Mouse (Mus musculus): Measurements from ENCODE around the gene Ccdc84. TPM values are rescaled to one million over a fixed set of nuclear protein-coding genes. Genes with fewer than 3 reads are reported as not detected.

Gene Ccdc84
- total RNA-seq (2023) = 35.9 TPM

DNA sequence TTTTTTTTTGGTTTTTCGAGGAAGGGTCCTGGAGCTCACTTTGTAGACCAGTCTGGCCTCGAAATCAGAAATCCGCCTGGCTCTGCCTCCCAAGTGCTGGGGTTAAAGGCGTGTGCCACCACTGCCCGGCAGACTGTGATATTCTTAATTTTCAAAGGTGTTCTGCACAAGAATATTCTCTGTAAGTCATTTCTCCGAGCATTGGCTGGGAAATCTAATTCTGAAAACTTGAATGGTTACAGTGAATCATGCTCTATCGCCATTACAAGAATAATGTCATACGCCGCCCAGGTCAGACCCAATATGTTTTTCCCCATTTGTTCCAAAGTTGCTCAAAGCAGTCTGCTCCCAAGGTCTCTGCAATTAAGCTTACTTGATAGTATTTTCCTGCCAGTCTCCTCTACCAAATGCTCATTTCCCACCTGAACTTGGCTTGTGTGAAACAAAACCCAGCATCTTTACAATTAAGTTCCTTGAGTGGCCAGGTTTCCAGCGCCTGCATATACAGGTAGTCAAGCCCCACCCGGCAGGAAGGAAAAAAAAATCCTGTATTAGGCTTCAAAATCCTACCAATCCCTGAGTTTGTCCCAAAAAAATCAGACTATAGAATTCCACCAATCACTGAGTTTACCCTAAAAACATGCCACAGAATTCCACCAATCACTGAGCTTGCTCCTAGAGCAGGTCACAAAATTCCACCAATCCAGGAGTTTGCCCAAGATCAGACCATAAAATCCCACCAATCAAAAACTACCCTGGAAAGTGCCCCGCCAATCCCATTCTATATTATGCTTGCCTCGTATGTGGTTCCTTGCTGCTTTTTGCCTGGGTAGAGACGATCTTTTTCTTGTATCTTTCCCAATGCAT is at the start of gene Ccdc84:
Gene Ccdc84 (minus strand): TSS at position 51 of the 867 bp plus-strand sequence.

DNA sequence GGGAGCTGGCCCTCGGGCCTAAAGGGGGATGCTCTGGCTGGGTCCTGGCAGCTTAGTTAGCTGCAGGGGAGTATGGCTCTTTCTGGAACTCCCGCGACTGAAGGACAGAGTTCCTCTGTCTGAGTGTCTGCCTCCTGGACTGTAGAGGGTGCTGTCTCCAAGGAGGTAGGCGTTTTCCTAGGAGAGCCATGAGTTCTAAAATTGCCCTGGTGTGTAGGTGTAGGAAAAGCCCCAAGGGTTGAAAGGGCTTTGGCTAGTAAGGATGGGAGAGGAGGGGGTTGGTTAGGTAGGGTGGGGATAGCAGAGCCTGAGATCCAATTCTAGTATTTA is 36.5 kb upstream of the Ccdc84 start, which contains the start of gene Upk2:
Gene Upk2 (minus strand): TSS at position 86 of the 330 bp plus-strand sequence.

DNA sequence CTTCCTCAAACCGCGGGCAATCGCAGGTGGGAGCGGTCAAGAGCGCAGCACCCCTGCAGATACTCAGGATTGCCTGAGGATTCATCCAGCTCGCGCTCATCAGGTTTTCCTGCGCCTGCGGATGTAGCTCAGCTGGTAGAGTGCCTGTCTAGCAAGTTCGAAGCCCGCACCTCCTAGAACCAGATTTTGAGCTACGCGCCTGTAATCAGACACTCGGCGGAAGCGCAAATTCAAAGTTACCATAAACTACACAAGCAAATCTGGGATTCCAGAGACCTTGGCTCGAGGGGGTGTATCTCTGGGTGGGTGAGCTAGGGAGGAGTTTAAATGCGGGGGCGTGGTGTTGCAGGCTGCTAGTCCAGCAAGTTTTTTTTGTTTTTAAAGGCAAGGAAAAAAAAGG is 22.6 kb upstream of the Ccdc84 start, which contains the start of gene Foxr1:
Gene Foxr1 (minus strand): TSS at position 176 of the 400 bp plus-strand sequence.

DNA sequence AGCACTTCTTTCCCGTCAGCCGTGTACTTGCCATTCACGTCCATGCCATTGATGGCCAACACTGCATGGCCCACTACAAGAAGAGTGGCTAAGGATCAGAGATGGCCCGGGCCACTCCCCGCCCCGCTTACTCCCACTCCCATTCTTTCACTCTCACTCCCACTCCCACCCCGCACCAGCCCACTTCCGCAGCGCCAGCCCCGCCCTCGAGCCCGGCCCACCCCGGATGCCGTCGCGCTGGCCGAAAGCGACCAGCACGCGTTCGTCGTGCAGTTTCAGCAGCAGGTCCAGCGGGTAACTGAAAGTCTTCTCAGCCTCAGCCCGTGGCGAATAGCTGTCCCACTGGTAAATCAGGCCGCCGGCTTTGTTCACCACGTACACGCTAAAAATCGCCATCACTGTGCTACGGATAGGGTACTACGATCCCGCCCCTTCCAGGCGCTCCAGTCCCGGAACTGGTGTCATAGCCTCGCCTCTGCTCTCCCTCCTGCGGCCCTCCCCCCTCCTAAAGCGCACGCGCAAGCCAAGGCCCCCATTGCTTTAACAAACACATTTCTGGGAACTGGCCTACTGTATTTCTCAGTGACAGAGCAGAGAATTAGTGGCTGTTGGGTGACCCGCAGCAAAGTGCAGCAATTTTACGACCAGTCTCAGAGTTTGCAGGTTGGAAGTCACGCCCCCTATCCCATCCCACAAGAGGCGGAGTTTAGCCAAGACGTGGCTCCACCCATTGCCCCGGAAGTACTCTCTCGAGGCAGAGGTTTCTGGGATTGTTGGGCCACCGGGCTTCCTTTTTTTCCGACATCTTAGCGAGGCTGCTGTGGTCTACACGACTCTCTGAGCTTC is 11.2 kb downstream of the Ccdc84 start, which contains the start of the genes Rps25 and Trappc4:
Gene Rps25 (plus strand): TSS at position 234 of the 846 bp plus-strand sequence.
Gene Trappc4 (minus strand): TSS at position 695 of the 846 bp plus-strand sequence.

DNA sequence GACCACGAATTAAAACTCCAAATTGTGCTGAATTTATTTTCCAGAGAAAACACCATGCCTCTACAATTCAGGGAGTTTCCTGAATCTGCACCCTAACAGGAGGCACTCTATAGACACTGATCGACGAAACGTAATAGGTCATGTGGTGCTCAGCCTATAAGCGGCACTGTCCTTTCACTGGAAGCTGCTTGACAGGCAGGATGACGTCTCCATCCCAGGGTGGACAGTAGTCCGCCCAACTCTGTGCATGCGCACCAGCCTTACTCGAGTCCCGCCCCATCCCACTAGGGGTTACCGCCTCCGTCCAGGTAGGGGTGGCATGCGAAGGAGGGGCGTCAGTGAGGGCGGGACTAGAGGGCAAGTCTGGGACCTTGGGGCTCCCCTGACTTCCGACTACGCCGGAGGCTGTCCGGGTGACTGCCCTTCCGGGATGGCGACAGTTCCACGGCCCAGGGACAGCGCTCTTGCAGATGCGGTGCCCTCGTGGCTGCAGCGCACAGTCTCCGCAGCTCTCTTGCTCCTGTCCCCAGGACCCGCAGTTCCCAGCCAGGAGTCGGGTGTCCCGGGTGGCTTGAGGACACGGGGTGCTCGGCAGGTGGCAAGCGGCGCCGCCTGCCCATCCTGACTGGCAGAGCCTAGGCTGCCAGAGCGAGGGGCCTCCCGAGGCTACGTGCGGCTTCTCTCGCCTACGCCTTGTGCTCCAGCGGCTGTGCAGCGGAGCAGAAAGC is 21.5 kb downstream of the Ccdc84 start, which contains the start of gene Slc37a4:
Gene Slc37a4 (plus strand): TSS at position 169 of the 728 bp plus-strand sequence.

DNA sequence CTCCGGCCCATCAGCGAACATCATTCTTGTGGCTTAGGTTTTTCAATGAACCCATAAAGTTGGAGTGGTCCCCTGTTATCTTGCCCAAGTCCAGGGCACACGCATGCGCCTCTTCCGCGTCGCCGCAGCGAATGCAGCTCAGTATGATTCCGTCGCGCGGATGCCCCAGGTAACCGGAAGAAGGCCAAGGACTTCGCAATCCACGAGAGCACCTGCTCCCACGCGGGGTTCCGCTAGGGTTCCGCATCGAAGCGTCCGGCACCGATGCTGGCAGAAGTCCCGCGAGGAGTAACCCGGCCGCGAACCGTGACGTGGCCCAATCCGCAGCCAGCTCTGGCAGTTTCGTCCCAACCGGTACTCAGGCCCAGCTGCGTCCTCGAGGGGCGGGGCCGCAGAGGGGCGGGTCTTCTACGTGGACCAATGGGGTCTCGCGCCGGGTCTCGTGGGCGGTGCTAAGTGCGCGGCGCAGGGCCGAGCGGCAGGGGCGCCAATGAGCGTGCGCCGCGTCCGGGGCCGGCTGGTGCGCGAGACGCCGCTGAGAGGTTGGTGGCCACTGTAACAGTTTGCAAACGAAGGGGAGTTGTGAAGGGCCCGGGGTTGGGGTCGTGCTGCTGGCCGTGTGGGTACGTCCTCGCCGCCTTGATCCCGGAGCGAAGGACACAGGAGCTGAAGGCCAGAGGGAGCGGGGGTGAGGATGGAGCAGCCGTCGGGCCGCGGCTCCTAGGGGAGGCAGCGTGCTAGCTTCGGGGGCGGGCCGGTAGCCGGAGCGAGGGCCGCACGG is 39.1 kb downstream of the Ccdc84 start, which contains the start of gene Hyou1:
Gene Hyou1 (plus strand): TSS at position 437 of the 781 bp plus-strand sequence.

DNA sequence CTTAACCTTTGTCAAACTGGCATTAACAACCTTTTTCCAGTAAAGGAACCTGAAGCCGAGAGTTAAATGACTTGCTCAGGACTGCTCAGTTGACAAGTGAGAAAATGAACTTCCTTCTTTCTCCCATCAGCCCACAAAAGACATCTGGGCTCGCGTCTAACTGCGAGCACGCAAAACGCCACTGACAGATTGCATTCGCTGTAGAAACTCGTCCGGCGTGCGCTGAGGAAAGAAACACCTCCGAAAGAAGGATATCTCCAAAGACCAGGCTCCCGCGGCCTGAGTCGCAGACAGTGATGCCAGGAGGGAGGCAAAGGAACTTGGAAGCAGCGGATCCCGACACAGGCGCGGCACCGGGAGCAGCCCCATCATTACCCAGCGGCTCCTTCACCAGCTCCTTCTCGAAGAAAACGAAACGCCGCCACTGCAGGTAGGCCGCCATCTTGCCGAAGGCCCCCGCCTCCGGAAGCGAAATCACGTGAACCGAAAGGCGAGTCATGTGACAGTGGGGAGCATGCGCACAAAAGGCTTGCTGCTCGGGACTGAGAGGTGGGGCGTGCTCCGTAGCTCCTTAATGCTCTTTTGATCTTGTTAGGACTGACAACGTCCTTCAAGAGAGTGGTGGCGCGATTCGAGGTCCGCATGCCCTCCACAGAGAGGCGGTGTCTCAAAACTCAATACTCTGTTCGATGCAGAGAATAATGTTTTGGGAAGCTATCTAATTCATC is 57.0 kb downstream of the Ccdc84 start, which contains the start of gene Vps11:
Gene Vps11 (minus strand): TSS at position 481 of the 728 bp plus-strand sequence.

Other genes with a start within 250 kb of the Ccdc84 start
- 153 TPM for gene Cbl, start 184.5 kb downstream of the Ccdc84 start, total RNA-seq (2023)
- gene Ccdc153, start 177.9 kb downstream of the Ccdc84 start, total RNA-seq (2023) = not detected
- gene Pdzd3, start 167.1 kb downstream of the Ccdc84 start, total RNA-seq (2023) = not detected
- gene Nlrx1, start 150.0 kb downstream of the Ccdc84 start, total RNA-seq (2023) = 7.1 TPM
- 0.35 TPM for gene Abcg4, start 130.0 kb downstream of the Ccdc84 start, total RNA-seq (2023)
- 47.4 TPM for gene Hinfp, start 112.9 kb downstream of the Ccdc84 start, total RNA-seq (2023)
- gene C2cd2l, start 98.3 kb downstream of the Ccdc84 start, total RNA-seq (2023) = 23.0 TPM
- gene Dpagt1, start 92.5 kb downstream of the Ccdc84 start, total RNA-seq (2023) = 5.8 TPM
- 35.0 TPM for gene H2afx, start 83.9 kb downstream of the Ccdc84 start, total RNA-seq (2023)
- 18.1 TPM for gene Hmbs, start 74.3 kb downstream of the Ccdc84 start, total RNA-seq (2023)
- gene Vps11, start 56.9 kb downstream of the Ccdc84 start, total RNA-seq (2023) = 55.9 TPM
- gene Hyou1, start 39.1 kb downstream of the Ccdc84 start, total RNA-seq (2023) = 65.5 TPM
- gene Slc37a4, start 21.7 kb downstream of the Ccdc84 start, total RNA-seq (2023) = 13.5 TPM
- gene Rps25, start 11.4 kb downstream of the Ccdc84 start, total RNA-seq (2023) = 2,729 TPM
- gene Trappc4, start 11.0 kb downstream of the Ccdc84 start, total RNA-seq (2023) = 52.8 TPM
- gene Foxr1, start 22.6 kb upstream of the Ccdc84 start, total RNA-seq (2023) = not detected
- gene Upk2, start 36.4 kb upstream of the Ccdc84 start, total RNA-seq (2023) = not detected
- 159 TPM for gene Bcl9l, start 64.3 kb upstream of the Ccdc84 start, total RNA-seq (2023)
- 26.2 TPM for gene Cxcr5, start 143.3 kb upstream of the Ccdc84 start, total RNA-seq (2023)
- gene Ddx6, start 186.3 kb upstream of the Ccdc84 start, total RNA-seq (2023) = 258 TPM